Mouse (Mus musculus) layer of hippocampus, postnatal 14 days (tissue): ENCODE measurements at regions not wholly inside any gene's neighbourhood (a gene's known extent, or its start where the extent isn't known, plus 50 kb on each side); places are given as distances from the start of the nearest gene placed in this dataset.
A peak's percentile ranks its signal among the peaks of the same experiment; 100 is the strongest.

Experiments
- DNase-seq, 2 experiments: peaks; one replicate each; pipeline ENCODE4 v3.0.0; 2021 to 2022; ENCODE audit warnings: low spot score in 2 of 2, mixed read lengths in 1 of 2

GRCm38 (mm10) chr15:11712481-11713274, 194.4 kb downstream of the Npr3 start:
- no peak for DNase-seq

GRCm38 (mm10) chr15:11701246-11701645, 205.8 kb downstream of the Npr3 start:
- DNase-seq, result peak in 1 of 2 experiments; percentile 50

- DNase-seq, result no peak
Measured at GRCm38 (mm10) chr15:11699929-11700328, 207.2 kb downstream of the Npr3 start.

GRCm38 (mm10) chr15:11697060-11697459, 210.0 kb downstream of the Npr3 start:
- DNase-seq, result no peak

- no peak for DNase-seq
Measured at GRCm38 (mm10) chr15:11693772-11694270, 213.3 kb downstream of the Npr3 start.

- no peak for DNase-seq
Measured at GRCm38 (mm10) chr15:11664839-11665379, 242.2 kb downstream of the Npr3 start.

- no peak for DNase-seq
Measured at GRCm38 (mm10) chr15:11655168-11655567, 251.9 kb downstream of the Npr3 start.

GRCm38 (mm10) chr15:11646241-11646640, 246.8 kb upstream of the Tars start:
- DNase-seq, result no peak

- no peak for DNase-seq
Measured at GRCm38 (mm10) chr15:11644779-11645178, 245.3 kb upstream of the Tars start.

- no peak for DNase-seq
Measured at GRCm38 (mm10) chr15:11630654-11631053, 231.2 kb upstream of the Tars start.

GRCm38 (mm10) chr15:11626433-11626832, 227.0 kb upstream of the Tars start:
- peak; percentile 10 to 11 for DNase-seq

GRCm38 (mm10) chr15:11612416-11612815, 213.0 kb upstream of the Tars start:
- DNase-seq, result no peak

- DNase-seq, result no peak
Measured at GRCm38 (mm10) chr15:11610043-11610670, 210.7 kb upstream of the Tars start.

- peak in 1 of 2 experiments; percentile 28 for DNase-seq
Measured at GRCm38 (mm10) chr15:11607489-11607888, 208.0 kb upstream of the Tars start.

GRCm38 (mm10) chr15:11605677-11606076, 206.2 kb upstream of the Tars start:
- DNase-seq, result no peak

- DNase-seq, result no peak
Measured at GRCm38 (mm10) chr15:11597021-11597420, 197.6 kb upstream of the Tars start.

GRCm38 (mm10) chr15:11590542-11591116, 191.2 kb upstream of the Tars start:
- DNase-seq, result peak; percentile 12 to 64

- no peak for DNase-seq
Measured at GRCm38 (mm10) chr15:11589795-11590194, 190.3 kb upstream of the Tars start.

- no peak for DNase-seq
Measured at GRCm38 (mm10) chr15:11586384-11586783, 186.9 kb upstream of the Tars start.

- no peak for DNase-seq
Measured at GRCm38 (mm10) chr15:11584155-11584554, 184.7 kb upstream of the Tars start.

- DNase-seq, result peak in 1 of 2 experiments; percentile 40
Measured at GRCm38 (mm10) chr15:11578331-11578730, 178.9 kb upstream of the Tars start.

GRCm38 (mm10) chr15:11574359-11574758, 174.9 kb upstream of the Tars start:
- no peak for DNase-seq
